Mouse (Mus musculus): ENCODE measurements around the gene Qpctl.

Gene Qpctl

GRCm38 (mm10) chr7:19119631-19120429 is 29.3 kb downstream of the Qpctl start, which contains the start of gene Fbxo46:
TSS of gene Fbxo46 (plus strand) at chr7:19119859.
- peak; percentile 97 for DNase-seq

- DNase-seq: peak; percentile 75
Measured at GRCm38 (mm10) chr7:19119083-19119482, 30.0 kb downstream of the Qpctl start.

GRCm38 (mm10) chr7:19118028-19118771 is 30.9 kb downstream of the Qpctl start, which contains the start of gene Gm4969:
TSS of gene Gm4969 (minus strand) at chr7:19118368.
- peak; percentile 87 for DNase-seq

GRCm38 (mm10) chr7:19109565-19109964 is 39.5 kb downstream of the Qpctl start:
- no peak for DNase-seq

GRCm38 (mm10) chr7:19107436-19107835 is 41.7 kb downstream of the Qpctl start:
- no peak for DNase-seq

- no peak for DNase-seq
Measured at GRCm38 (mm10) chr7:19104486-19104885, 44.6 kb downstream of the Qpctl start.

- no peak for DNase-seq
Measured at GRCm38 (mm10) chr7:19103741-19104140, 45.4 kb downstream of the Qpctl start.

GRCm38 (mm10) chr7:19100290-19100689 is 48.8 kb downstream of the Qpctl start:
- DNase-seq: peak; percentile 12

GRCm38 (mm10) chr7:19098811-19099210 is 50.3 kb downstream of the Qpctl start:
- no peak for DNase-seq

- DNase-seq: no peak
Measured at GRCm38 (mm10) chr7:19097863-19098262, 51.2 kb downstream of the Qpctl start.

- no peak for DNase-seq
Measured at GRCm38 (mm10) chr7:19097217-19097616, 51.9 kb downstream of the Qpctl start.

GRCm38 (mm10) chr7:19096421-19096976 is 52.6 kb downstream of the Qpctl start:
- peak; percentile 8 for DNase-seq

- DNase-seq: peak; percentile 17
Measured at GRCm38 (mm10) chr7:19095751-19096110, 53.4 kb downstream of the Qpctl start.

GRCm38 (mm10) chr7:19094826-19095750 is 54.0 kb downstream of the Qpctl start:
- DNase-seq: peak; percentile 17

- peak; percentile 24 for DNase-seq
Measured at GRCm38 (mm10) chr7:19094471-19094825, 54.6 kb downstream of the Qpctl start, which contains the start of gene Six5. TSS of gene Six5 (plus strand) at chr7:19094594.

GRCm38 (mm10) chr7:19093537-19094385 is 55.3 kb downstream of the Qpctl start:
- DNase-seq: peak; percentile 64

GRCm38 (mm10) chr7:19093174-19093521 is 55.9 kb downstream of the Qpctl start:
- peak; percentile 41 for DNase-seq

GRCm38 (mm10) chr7:19092381-19093173 is 56.5 kb downstream of the Qpctl start:
- peak; percentile 38 for DNase-seq

GRCm38 (mm10) chr7:19091913-19092312 is 57.2 kb downstream of the Qpctl start:
- DNase-seq: peak; percentile 14

All from cerebellum, adult 9-11 months (tissue).